Comparison of ENCODE assay signal across 18 mouse cellular contexts in genomic region chr15:78957021-78957420, GRCm38 (mm10). TPM values are rescaled to one million over a fixed set of nuclear protein-coding genes. Genes with fewer than 3 reads are reported as not detected.
DNase-seq lines count a peak whose midpoint lies in the region; ATAC-seq lines count a peak whose summit lies in the region.
"Had no signal": no experiment of that assay in that cellular context is flagged by ENCODE, and none has a peak within 500 bp of the region (broad histone marks: within the 10 kb centered on the region; RNA-seq: fewer than 3 reads in every experiment).

No protein-coding gene starts in this region.

- no peak for DNase-seq in kidney, adult 11 months
- DNase-seq in embryonic facial prominence, embryonic 10.5 days (ENCODE audit: low spot score): no peak
- DNase-seq in limb, embryonic 11.5 days (ENCODE audit: low spot score): no peak
- DNase-seq in adrenal gland, postnatal 14 days: no peak
- DNase-seq in cerebellum, adult 11 months: no peak
- DNase-seq: gastrocnemius, postnatal 25 days; heart, postnatal 14 days; lung, adult 2 months; right cerebral cortex, postnatal 4 days had no signal

- ATAC-seq in forebrain, embryonic 12.5 days (ENCODE audit: low FRiP score): no peak
- ATAC-seq in forebrain, embryonic 15.5 days (replicated peaks): no peak
- peak; percentile 31 for ATAC-seq in kidney, embryonic 16.5 days (ENCODE audit: low FRiP score, low TSS enrichment)
- ATAC-seq in limb, embryonic 11.5 days (ENCODE audit: insufficient number of reproducible peaks, low FRiP score, low TSS enrichment, low read depth): no peak
- ATAC-seq: forebrain, embryonic 16.5 days; intestine, postnatal 0 days; midbrain, embryonic 16.5 days had no signal

- H3K9ac ChIP-seq in forebrain, embryonic 12.5 days: no peak overlapping the region
- H3K9ac ChIP-seq in forebrain, embryonic 15.5 days (replicated peaks): no peak overlapping the region
- H3K9ac ChIP-seq in kidney, embryonic 16.5 days (replicated peaks; ENCODE audit: low read length): peak overlapping the region; percentile 61
- no peak overlapping the region for H3K9ac ChIP-seq in limb, embryonic 11.5 days (ENCODE audit: low read length)
- H3K9ac ChIP-seq: hindbrain, embryonic 15.5 days had no signal

- peaks cover 3% of the 10 kb centered on the region; the same call in 1 of the 2 replicates for H3K4me1 ChIP-seq in forebrain, embryonic 12.5 days
- no peaks in the 10 kb centered on the region for H3K4me1 ChIP-seq in forebrain, embryonic 15.5 days
- H3K4me1 ChIP-seq in kidney, embryonic 16.5 days (ENCODE audit: insufficient read depth, low read length): peaks cover 12% of the 10 kb centered on the region
- H3K4me1 ChIP-seq in embryonic facial prominence, embryonic 10.5 days: peaks cover 15% of the 10 kb centered on the region
- peaks cover 5% of the 10 kb centered on the region; the same call in 1 of the 2 replicates for H3K4me1 ChIP-seq in limb, embryonic 11.5 days (ENCODE audit: control insufficient read depth, insufficient read depth, low read length)
- H3K4me1 ChIP-seq: hindbrain, embryonic 15.5 days; megakaryocyte, embryonic 14.5 days had no signal

- peaks cover 65% of the 10 kb centered on the region for H3K36me3 ChIP-seq in forebrain, embryonic 12.5 days (replicated peaks)
- H3K36me3 ChIP-seq in forebrain, embryonic 15.5 days: peaks cover 51% of the 10 kb centered on the region
- H3K36me3 ChIP-seq in kidney, embryonic 16.5 days (ENCODE audit: insufficient read depth, low read length): 0 out of 2 replicates have a peak, but pooled peaks cover 8% of the 10 kb centered on the region
- H3K36me3 ChIP-seq in embryonic facial prominence, embryonic 10.5 days (replicated peaks): peaks cover 88% of the 10 kb centered on the region
- peaks cover 7% of the 10 kb centered on the region for H3K36me3 ChIP-seq in limb, embryonic 11.5 days (ENCODE audit: control insufficient read depth, insufficient read depth, low read length)

- WGBS in forebrain, embryonic 12.5 days: 79% methylated on average over 15 of the region's 15 CpGs
- 83% methylated on average over 15 of the region's 15 CpGs for WGBS in forebrain, embryonic 15.5 days
- 29% methylated on average over 15 of the region's 15 CpGs for WGBS in kidney, embryonic 16.5 days
- 75% methylated on average over 15 of the region's 15 CpGs for WGBS in embryonic facial prominence, embryonic 10.5 days
- 53% methylated on average over 15 of the region's 15 CpGs for WGBS in limb, embryonic 11.5 days

- peak overlapping the region; percentile 13; the same call in 1 of the 2 replicates for H3K27ac ChIP-seq in forebrain, embryonic 12.5 days
- H3K27ac ChIP-seq in forebrain, embryonic 15.5 days (replicated peaks): no peak overlapping the region
- H3K27ac ChIP-seq in kidney, embryonic 16.5 days (ENCODE audit: low read length): peak overlapping the region; percentile 69
- peak overlapping the region; percentile 67 for H3K27ac ChIP-seq in embryonic facial prominence, embryonic 10.5 days (replicated peaks)
- peak overlapping the region; percentile 43; the same call in 1 of the 2 replicates for H3K27ac ChIP-seq in limb, embryonic 11.5 days (replicated peaks; ENCODE audit: low read depth, low read length)
- H3K27ac ChIP-seq: hindbrain, embryonic 15.5 days had no signal

- no peak overlapping the region for H3K4me3 ChIP-seq in forebrain, embryonic 12.5 days (replicated peaks)
- H3K4me3 ChIP-seq in forebrain, embryonic 15.5 days: no peak overlapping the region
- H3K4me3 ChIP-seq in kidney, embryonic 16.5 days (ENCODE audit: low read length): no peak overlapping the region
- H3K4me3 ChIP-seq in embryonic facial prominence, embryonic 10.5 days: 0 out of 2 replicates have a peak overlapping the region, but pooled peaks have one; percentile 8
- no peak overlapping the region for H3K4me3 ChIP-seq in limb, embryonic 11.5 days (ENCODE audit: low read depth, low read length)
- H3K4me3 ChIP-seq: hindbrain, embryonic 15.5 days; megakaryocyte, embryonic 14.5 days had no signal

- H3K27me3 ChIP-seq in forebrain, embryonic 12.5 days: no peaks in the 10 kb centered on the region
- H3K27me3 ChIP-seq in forebrain, embryonic 15.5 days: no peaks in the 10 kb centered on the region
- H3K27me3 ChIP-seq in kidney, embryonic 16.5 days (ENCODE audit: insufficient read depth, low read length): no peaks in the 10 kb centered on the region
- H3K27me3 ChIP-seq in embryonic facial prominence, embryonic 10.5 days (replicated peaks; ENCODE audit: low read depth, poor library complexity, severe bottlenecking): no peaks in the 10 kb centered on the region
- H3K27me3 ChIP-seq in limb, embryonic 11.5 days (ENCODE audit: control insufficient read depth, insufficient read depth, low read length): no peaks in the 10 kb centered on the region
- H3K27me3 ChIP-seq: hindbrain, embryonic 15.5 days had no signal

- H3K9me3 ChIP-seq in forebrain, embryonic 12.5 days: no peaks in the 10 kb centered on the region
- no peaks in the 10 kb centered on the region for H3K9me3 ChIP-seq in forebrain, embryonic 15.5 days
- no peaks in the 10 kb centered on the region for H3K9me3 ChIP-seq in kidney, embryonic 16.5 days (ENCODE audit: low read length)
- no peaks in the 10 kb centered on the region for H3K9me3 ChIP-seq in embryonic facial prominence, embryonic 10.5 days
- H3K9me3 ChIP-seq in limb, embryonic 11.5 days (ENCODE audit: control insufficient read depth, low read length): no peaks in the 10 kb centered on the region
- H3K9me3 ChIP-seq: hindbrain, embryonic 15.5 days; megakaryocyte, embryonic 14.5 days had no signal

- H3K4me2 ChIP-seq in forebrain, embryonic 12.5 days: no peak overlapping the region
- no peak overlapping the region for H3K4me2 ChIP-seq in forebrain, embryonic 15.5 days (replicated peaks)
- H3K4me2 ChIP-seq in kidney, embryonic 16.5 days (replicated peaks; ENCODE audit: low read depth, low read length): peak overlapping the region; percentile 42
- H3K4me2 ChIP-seq in limb, embryonic 11.5 days (ENCODE audit: low read depth, severe bottlenecking): no peak overlapping the region
- H3K4me2 ChIP-seq: hindbrain, embryonic 15.5 days; liver, embryonic 11.5 days had no signal

RNA-seq across cellular contexts. Expression of gene Triobp, which starts 9.5 kb away (rescaled TPM):
- 40.4 and 46.9 TPM in 2 replicates for polyA plus RNA-seq in forebrain, embryonic 12.5 days (2016; fragmentation: Nextera tagmentation; extraction: Ambion mirVana)
- 43.3 and 49.9 TPM in 2 replicates for polyA plus RNA-seq in forebrain, embryonic 15.5 days (2015; fragmentation: Nextera tagmentation; extraction: Ambion mirVana)
- polyA plus RNA-seq in kidney, embryonic 16.5 days (2015; fragmentation: Nextera tagmentation; extraction: Ambion mirVana): 67.3 and 78.4 TPM in 2 replicates
- 46.7 and 49.4 TPM in 2 replicates for polyA plus RNA-seq in embryonic facial prominence, embryonic 10.5 days (2016; fragmentation: Nextera tagmentation; extraction: Ambion mirVana)
- polyA plus RNA-seq in limb, embryonic 11.5 days (2014; fragmentation: Nextera tagmentation; extraction: Ambion mirVana): 47.9 and 50.8 TPM in 2 replicates
- total RNA-seq in adrenal gland, postnatal 14 days (2021): 82.2 and 85.0 TPM in 2 replicates

RNA-seq across cellular contexts. Expression of gene Nol12, which starts 22.3 kb away (rescaled TPM):
- polyA plus RNA-seq in forebrain, embryonic 12.5 days (2016; fragmentation: Nextera tagmentation; extraction: Ambion mirVana): 53.5 and 56.4 TPM in 2 replicates
- 57.4 and 59.3 TPM in 2 replicates for polyA plus RNA-seq in forebrain, embryonic 15.5 days (2015; fragmentation: Nextera tagmentation; extraction: Ambion mirVana)
- 55.0 and 59.9 TPM in 2 replicates for polyA plus RNA-seq in kidney, embryonic 16.5 days (2015; fragmentation: Nextera tagmentation; extraction: Ambion mirVana)
- polyA plus RNA-seq in embryonic facial prominence, embryonic 10.5 days (2016; fragmentation: Nextera tagmentation; extraction: Ambion mirVana): 69.2 and 71.5 TPM in 2 replicates
- 72.7 and 76.3 TPM in 2 replicates for polyA plus RNA-seq in limb, embryonic 11.5 days (2014; fragmentation: Nextera tagmentation; extraction: Ambion mirVana)
- 37.0 and 44.4 TPM in 2 replicates for total RNA-seq in adrenal gland, postnatal 14 days (2021)

RNA-seq across cellular contexts. Expression of gene Lgals1, which starts 30.5 kb away (rescaled TPM):
- polyA plus RNA-seq in forebrain, embryonic 12.5 days (2016; fragmentation: Nextera tagmentation; extraction: Ambion mirVana): 216 and 321 TPM in 2 replicates
- polyA plus RNA-seq in forebrain, embryonic 15.5 days (2015; fragmentation: Nextera tagmentation; extraction: Ambion mirVana): 61.7 and 66.5 TPM in 2 replicates
- polyA plus RNA-seq in kidney, embryonic 16.5 days (2015; fragmentation: Nextera tagmentation; extraction: Ambion mirVana): 659 and 673 TPM in 2 replicates
- polyA plus RNA-seq in embryonic facial prominence, embryonic 10.5 days (2016; fragmentation: Nextera tagmentation; extraction: Ambion mirVana): 241 and 316 TPM in 2 replicates
- 567 and 570 TPM in 2 replicates for polyA plus RNA-seq in limb, embryonic 11.5 days (2014; fragmentation: Nextera tagmentation; extraction: Ambion mirVana)
- total RNA-seq in adrenal gland, postnatal 14 days (2021): 554 and 561 TPM in 2 replicates

RNA-seq across cellular contexts. Expression of gene Pdxp, which starts 43.3 kb away (rescaled TPM):
- polyA plus RNA-seq in forebrain, embryonic 12.5 days (2016; fragmentation: Nextera tagmentation; extraction: Ambion mirVana): 51.7 and 53.6 TPM in 2 replicates
- 99.5 and 101 TPM in 2 replicates for polyA plus RNA-seq in forebrain, embryonic 15.5 days (2015; fragmentation: Nextera tagmentation; extraction: Ambion mirVana)
- polyA plus RNA-seq in kidney, embryonic 16.5 days (2015; fragmentation: Nextera tagmentation; extraction: Ambion mirVana): 11.7 and 12.0 TPM in 2 replicates
- 32.6 and 36.5 TPM in 2 replicates for polyA plus RNA-seq in embryonic facial prominence, embryonic 10.5 days (2016; fragmentation: Nextera tagmentation; extraction: Ambion mirVana)
- 38.2 and 39.6 TPM in 2 replicates for polyA plus RNA-seq in limb, embryonic 11.5 days (2014; fragmentation: Nextera tagmentation; extraction: Ambion mirVana)
- 4.4 and 6.2 TPM in 2 replicates for total RNA-seq in adrenal gland, postnatal 14 days (2021)

RNA-seq across cellular contexts. Expression of gene Sh3bp1, which starts 57.5 kb away (rescaled TPM):
- polyA plus RNA-seq in forebrain, embryonic 12.5 days (2016; fragmentation: Nextera tagmentation; extraction: Ambion mirVana): 10.3 TPM in 2 replicates
- 3.6 and 5.9 TPM in 2 replicates for polyA plus RNA-seq in forebrain, embryonic 15.5 days (2015; fragmentation: Nextera tagmentation; extraction: Ambion mirVana)
- polyA plus RNA-seq in kidney, embryonic 16.5 days (2015; fragmentation: Nextera tagmentation; extraction: Ambion mirVana): 33.1 and 41.0 TPM in 2 replicates
- 35.6 and 36.1 TPM in 2 replicates for polyA plus RNA-seq in embryonic facial prominence, embryonic 10.5 days (2016; fragmentation: Nextera tagmentation; extraction: Ambion mirVana)
- 45.0 and 50.9 TPM in 2 replicates for polyA plus RNA-seq in limb, embryonic 11.5 days (2014; fragmentation: Nextera tagmentation; extraction: Ambion mirVana)
- total RNA-seq in adrenal gland, postnatal 14 days (2021): 6.6 and 15.2 TPM in 2 replicates
